Mouse (Mus musculus): ENCODE measurements at regions not wholly inside any gene's neighbourhood (a gene's known extent, or its start where the extent isn't known, plus 50 kb on each side); places are given as distances from the start of the nearest gene placed in this dataset.

- no peak for TF ChIP-seq MAFK (IDR thresholded peaks at IDR 0.05; ENCODE audit: insufficient replicate concordance, low read length)
- TF ChIP-seq NELFE (IDR thresholded peaks at IDR 0.05; ENCODE audit: low read depth, low read length): no peak
- no peak for TF ChIP-seq POLR2A (IDR thresholded peaks at IDR 0.05; ENCODE audit: low read depth, low read length)
- TF ChIP-seq CTCF (conservative IDR thresholded peaks at IDR 0.05 in 1 of 2, IDR thresholded peaks at IDR 0.05 in 1 of 2; ENCODE audit: low read depth in 2 of 2, low read length in 2 of 2): no peak
- TF ChIP-seq SIN3A (IDR thresholded peaks at IDR 0.05; ENCODE audit: low read length): no peak
- no peak for TF ChIP-seq HCFC1 (IDR thresholded peaks at IDR 0.05; ENCODE audit: low read depth, low read length)
- TF ChIP-seq BHLHE40 (IDR thresholded peaks at IDR 0.05; ENCODE audit: low read depth, low read length): no peak
Measured at GRCm38 (mm10) chr17:82905483-82905882, 309.6 kb upstream of the Pkdcc start.

Data from CH12.LX (cell line).